Mouse (Mus musculus) megakaryocyte-erythroid progenitor cell, adult 5-6 weeks (primary cell): ENCODE results near the gene Gga3. TPM values are rescaled to one million over a fixed set of nuclear protein-coding genes. Genes with fewer than 3 reads are reported as not detected.

Experiments used
- ATAC-seq: replicated peaks from 2 replicates; pipeline ENCODE4 v1.8.0; 2016; ENCODE audit warnings: mild to moderate bottlenecking, inconsistent platforms; ENCODE audit not compliant: severe bottlenecking, poor library complexity, low FRiP score, low TSS enrichment
- total RNA-seq, 2 experiments: library from RNA; stranded (forward) in 1 of 2; stranded (reverse) in 1 of 2; fragments of 200-1000, 215-1000 nt in 1 of 2; fragments of >200 nt in 1 of 2; fragmentation: Nextera tagmentation in 1 of 2; gene quantifications; 2 replicates each; pipeline ENCODE4 v1.2.3; 2014 to 2017

The Gga3 gene
- total RNA-seq, 2 experiments from 2014 or later, result 21.6 to 69.9 TPM

- no peak for ATAC-seq
These were observed 18.2 kb downstream of the Gga3 start for GRCm38 (mm10) chr11:115585573-115586100.

DNA sequence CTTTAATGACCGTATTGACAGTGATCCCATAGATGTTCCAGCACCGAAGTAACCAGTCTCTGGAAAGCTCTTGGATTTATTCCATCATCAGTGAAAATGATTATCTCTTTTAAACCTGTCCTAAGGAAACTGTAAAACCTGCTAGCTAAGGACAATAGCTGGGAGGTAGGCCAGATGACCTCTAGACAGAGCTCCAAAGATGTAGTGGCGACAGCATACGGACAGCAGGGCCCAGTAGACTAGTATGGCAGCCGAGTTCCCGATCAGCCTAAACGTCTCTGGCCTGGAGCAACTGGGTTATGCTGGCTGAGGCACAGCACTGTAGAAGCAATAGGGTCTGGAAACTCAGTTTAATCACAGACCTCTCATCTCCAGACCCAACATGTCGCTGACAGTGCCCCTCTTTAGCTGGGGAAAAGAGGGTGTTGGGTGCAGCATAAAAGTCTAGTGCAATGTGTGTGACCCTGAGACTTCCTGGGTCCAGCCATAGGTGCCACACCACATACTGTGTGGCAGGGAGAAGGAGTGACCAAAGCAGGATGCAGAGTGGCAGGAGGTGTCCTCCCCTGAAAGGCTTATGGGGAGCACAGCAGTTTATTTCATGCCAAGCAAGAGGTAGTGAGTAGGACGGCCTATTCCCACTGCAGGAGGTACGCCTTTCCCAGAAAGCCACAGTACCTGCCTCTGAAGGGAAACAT, 19.3 kb downstream of the Gga3 start:
- ATAC-seq, result no peak

DNA sequence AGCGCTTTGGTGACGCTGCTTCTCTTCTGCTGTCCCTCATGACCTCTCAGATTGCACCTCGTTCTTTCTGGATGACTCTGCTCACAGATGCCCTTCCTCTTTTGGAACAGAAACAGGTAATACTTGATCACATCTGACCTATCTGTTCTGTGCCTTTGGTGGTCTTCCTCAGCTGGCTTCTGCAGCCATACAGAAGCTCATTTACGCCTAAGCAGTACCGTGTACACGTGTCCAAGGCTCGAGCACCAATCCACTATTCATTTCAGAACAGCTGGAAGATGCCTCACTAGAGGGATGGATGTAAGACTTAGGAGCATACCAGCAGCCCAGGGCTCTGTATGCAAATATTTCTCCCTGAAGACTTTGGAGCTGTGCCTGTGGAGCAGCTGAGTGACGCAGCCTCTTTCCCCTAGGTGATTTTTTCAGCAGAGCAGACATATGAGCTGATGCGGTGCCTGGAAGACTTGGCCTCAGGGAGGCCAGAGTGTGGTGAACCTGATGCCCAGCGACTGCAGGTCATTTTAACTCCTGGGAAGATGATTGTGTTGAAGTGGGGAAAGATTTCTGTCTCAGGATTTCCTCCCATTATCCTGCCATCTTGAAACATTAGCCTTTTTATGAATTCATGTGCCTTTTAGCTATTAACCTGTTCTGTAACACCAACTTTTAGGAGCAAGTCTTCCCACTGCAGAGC, 20.8 kb downstream of the Gga3 start:
- no peak for ATAC-seq

- no peak for ATAC-seq
These were observed 24.8 kb downstream of the Gga3 start for GRCm38 (mm10) chr11:115579080-115579479.

- no peak for ATAC-seq
These were observed 38.9 kb downstream of the Gga3 start for GRCm38 (mm10) chr11:115564961-115565360.

DNA sequence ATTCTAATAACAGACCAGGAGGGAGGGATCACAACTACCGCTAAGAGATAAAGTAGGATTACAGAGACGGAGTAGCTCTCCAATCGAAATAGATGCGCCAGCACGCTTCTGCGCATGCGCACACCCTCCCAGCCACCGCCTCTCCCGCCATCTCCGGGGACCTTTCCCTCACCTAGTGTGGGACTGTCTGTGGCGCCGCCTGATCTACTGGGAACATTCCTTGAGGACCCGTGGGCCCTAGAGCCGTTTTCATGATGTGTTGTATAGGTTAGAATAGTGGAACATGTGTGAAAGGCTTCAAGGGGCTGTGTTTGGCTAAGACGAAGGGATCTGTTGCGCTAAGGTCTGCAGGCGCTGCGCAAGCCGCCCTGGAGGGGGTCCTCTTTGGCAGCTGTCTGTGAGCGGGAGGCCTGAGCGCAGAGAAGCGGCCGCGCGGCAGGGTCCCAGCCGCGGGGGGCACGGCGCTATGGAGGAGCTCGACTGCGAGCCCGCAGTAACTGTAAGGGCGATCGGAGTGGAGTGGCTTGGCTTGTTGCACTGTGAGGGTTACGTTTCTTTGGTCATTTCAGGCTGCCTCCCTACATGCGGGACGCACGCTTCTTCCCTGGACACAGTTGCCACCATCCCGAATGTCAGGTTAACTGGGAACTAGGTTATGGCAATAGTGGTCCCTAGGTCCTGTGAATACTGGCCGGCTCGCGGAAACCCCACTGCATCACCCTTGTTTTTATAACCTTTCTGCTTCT, 39.6 kb downstream of the Gga3 start, which contains the start of gene Nup85:
Nup85 (plus strand) TSS at position 371 of the 746 bp plus-strand sequence.
- ATAC-seq, result peak; percentile 95

DNA sequence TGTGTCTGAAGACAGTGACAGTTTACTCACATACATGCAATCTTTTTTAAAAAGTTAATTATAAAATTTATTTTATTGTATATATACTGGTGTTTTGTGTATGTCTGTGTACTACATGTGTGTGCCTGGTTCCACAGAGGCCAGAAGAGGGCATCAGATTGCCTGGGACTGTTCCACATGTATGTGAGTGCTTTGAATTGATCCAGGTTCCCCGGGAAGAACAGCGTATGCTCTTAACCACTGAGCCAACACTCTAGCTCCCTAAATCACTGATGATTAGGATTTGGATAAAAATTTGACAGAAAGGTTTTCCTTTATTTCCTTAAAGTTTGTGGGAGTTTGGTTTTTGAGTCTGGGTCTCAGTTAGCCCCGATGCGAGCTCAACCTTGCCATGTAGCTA, 40.4 kb downstream of the Gga3 start:
- peak; percentile 31; the same call in 1 of the 2 replicates for ATAC-seq

DNA sequence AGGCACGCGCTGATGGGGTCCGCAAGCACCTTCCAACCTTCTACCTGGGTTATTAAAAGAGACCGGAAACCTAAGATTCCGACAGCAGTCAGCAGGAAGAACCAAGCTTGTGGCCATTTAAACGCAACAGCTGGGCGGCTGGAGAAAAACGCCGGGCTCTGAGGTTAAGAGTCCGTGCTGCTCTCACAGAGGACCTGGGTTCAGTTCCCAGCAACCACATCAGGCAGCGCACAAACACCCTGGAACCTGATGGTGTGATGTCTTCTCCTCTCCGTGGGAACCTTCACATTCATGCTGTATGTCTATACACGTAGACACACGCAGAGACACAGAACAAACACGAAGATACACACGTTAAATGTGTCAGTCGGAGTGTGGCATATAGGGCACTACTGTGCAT, 48.1 kb downstream of the Gga3 start:
- ATAC-seq, result no peak

GRCm38 (mm10) chr11:115552783-115553182, 51.1 kb downstream of the Gga3 start:
- 0 out of 2 replicates have a peak, but pooled peaks have one; percentile 65 for ATAC-seq

GRCm38 (mm10) chr11:115543571-115543970, 60.3 kb downstream of the Gga3 start:
- no peak for ATAC-seq

DNA sequence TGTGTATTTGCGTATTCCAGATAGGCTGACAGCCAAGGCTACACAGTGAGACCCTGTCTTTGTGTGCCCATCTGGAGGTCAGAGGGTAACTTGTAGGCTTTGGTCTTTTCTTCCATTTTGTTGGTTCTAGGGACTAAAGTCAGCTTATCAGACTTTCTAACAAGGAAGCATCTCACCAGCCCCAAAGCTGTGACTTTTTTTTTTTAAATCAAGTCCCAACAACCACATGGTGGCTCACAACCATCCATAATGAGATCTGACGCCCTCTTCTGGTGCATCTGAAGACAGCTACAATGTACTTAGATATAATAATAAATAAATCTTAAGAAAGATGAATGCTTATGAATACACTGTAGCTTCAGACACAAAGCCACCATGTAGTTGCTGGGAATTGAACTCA, 65.8 kb downstream of the Gga3 start:
- peak; percentile 54 for ATAC-seq

GRCm38 (mm10) chr11:115536856-115537568, 66.8 kb downstream of the Gga3 start:
- ATAC-seq, result no peak

GRCm38 (mm10) chr11:115536038-115536681, 67.7 kb downstream of the Gga3 start, which contains the start of gene Sumo2:
Sumo2 (minus strand) TSS chr11:115536276.
- ATAC-seq, result peak; percentile 74

DNA sequence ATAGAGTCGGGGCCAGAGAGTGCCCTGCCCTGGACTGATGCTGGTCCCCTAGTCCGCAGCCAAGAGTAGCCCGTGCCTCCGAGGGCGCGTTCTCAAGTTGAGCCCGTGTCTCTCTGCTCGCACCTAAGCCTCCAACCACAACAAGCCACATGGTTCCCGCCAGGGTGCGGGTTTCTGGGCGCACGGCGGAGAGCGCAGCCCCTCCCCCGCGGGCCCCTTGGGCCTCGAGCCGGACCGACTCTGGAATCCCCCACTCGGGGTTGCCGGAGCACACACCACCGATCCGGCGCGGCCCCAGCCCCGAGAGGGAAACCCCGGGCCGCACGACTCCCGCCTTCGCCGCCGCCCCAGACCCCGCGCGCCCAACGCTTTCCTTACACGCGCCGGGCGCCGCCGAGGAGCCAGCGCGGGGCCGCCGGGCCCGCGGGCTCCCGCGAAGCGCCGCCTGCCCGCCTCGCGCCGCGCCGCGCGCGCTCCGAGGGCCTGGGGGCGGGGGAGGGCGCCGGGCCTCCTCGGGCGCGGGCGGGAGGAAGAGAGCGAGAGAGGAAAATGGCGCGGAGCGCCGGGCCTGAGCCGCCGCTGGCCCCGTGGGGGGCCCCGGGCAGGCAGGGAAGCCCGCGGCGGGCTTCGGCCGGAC, 68.3 kb downstream of the Gga3 start:
- ATAC-seq, result peak; percentile 35

DNA sequence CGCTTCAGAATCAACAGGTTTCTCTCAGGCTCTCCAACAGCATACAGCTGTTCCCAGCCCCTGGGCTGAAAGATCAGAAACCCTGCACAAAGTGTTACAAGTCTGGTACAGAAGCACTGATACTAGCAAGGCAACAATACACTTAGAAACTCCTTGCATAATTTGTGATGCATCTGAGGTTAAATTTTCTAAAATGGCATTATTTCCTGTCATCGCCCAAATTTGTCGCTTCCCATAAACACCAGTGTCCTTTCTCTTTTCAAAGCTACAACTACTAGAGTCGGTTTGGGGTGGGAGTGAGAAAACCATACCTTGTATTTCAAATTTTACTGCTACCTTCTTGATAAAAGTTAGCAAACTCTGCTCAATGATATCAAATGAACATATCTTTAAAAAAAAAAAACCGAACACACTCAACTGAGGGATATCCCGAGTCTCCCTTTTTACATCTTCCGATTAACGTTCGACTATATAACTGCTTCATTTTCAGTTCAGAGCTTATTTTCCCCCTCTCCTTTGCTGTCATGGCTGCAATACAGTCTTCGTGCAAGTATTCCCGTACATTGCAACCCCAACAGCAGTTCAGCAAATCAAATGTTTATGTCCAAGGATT, 69.0 kb downstream of the Gga3 start:
- ATAC-seq, result no peak
